Mouse (Mus musculus) heart, embryonic 10.5 days (tissue): Measurements from ENCODE around the gene Basp1. TPM values are rescaled to one million over a fixed set of nuclear protein-coding genes. Genes with fewer than 3 reads are reported as not detected.
A peak's percentile ranks its signal among the peaks of the same experiment; 100 is the strongest.
"Not testable (repeated sequence)": the region's sequence is repeated elsewhere in the genome, so short reads cannot be mapped to it uniquely, and the experiment has no call there.

ENCODE experiments used
- DNase-seq: peaks from one replicate; pipeline ENCODE4 v3.0.0-alpha.2; 2017; ENCODE audit warnings: low spot score
- H3K27ac ChIP-seq: fragments of 300-500 bp; sonication (generic); 2 replicates; pipeline ENCODE4 v1.5.1; 2016; ENCODE audit warnings: mild to moderate bottlenecking
- H3K27me3 ChIP-seq: fragments of 300-500 bp; sonication (generic); 2 replicates; pipeline ENCODE4 v1.6.1; 2016; ENCODE audit warnings: mild to moderate bottlenecking; ENCODE audit not compliant: poor library complexity, insufficient read depth, severe bottlenecking
- H3K36me3 ChIP-seq: fragments of 300-500 bp; sonication (generic); 2 replicates; pipeline ENCODE4 v1.6.1; 2016; ENCODE audit warnings: mild to moderate bottlenecking, moderate library complexity
- H3K4me1 ChIP-seq: fragments of 300-500 bp; sonication (generic); 2 replicates; pipeline ENCODE4 v1.6.1; 2016; ENCODE audit warnings: mild to moderate bottlenecking
- H3K4me3 ChIP-seq: fragments of 300-500 bp; sonication (generic); 2 replicates; pipeline ENCODE4 v1.5.1; 2016; ENCODE audit warnings: mild to moderate bottlenecking, moderate library complexity
- H3K9me3 ChIP-seq: fragments of 300-500 bp; sonication (generic); 2 replicates; pipeline ENCODE4 v1.6.1; 2016; ENCODE audit warnings: mild to moderate bottlenecking, moderate library complexity
- WGBS: fragments of 180-500 bp; shearing (Covaris S2); methylation state at CpG from one replicate; pipeline ENCODE4 v1.1.7; 2016; 5-methylcytosine and 5-hydroxymethylcytosine counted together
- polyA plus RNA-seq: library from polyadenylated mRNA; unstranded; fragments of >200 nt; fragmentation: Nextera tagmentation; extraction: Ambion mirVana; gene quantifications from 2 replicates; pipeline ENCODE4 v1.2.1, GENCODE M21; 2016

Basp1 gene
- 8.8 and 22.0 TPM in 2 replicates for polyA plus RNA-seq

DNA sequence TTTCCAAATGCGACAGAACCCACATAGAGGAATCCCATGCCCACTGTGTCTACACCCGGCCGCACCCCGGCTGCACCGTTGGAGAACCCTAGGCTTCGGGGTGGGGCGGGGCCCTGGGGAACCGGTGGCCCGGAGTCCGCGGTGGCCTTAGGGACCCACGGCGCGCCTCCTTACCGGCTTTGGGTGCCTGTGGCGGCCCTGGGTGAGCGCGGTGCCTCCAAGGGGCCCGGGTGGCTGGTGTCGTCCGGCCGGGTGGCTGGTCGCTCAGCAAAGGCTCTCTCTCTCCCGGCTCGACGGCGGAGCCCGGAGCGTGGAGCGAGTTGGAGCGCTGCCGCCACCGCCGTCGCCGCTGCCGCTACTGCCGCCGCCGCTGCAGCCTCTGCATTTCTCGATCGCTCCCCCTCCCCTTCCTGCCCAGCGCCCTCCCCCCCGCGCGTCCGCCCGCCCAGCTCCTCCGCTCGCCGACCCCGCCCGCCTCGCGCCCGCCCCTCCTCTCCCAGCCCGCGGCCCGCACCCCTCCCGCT, at the start of gene Basp1:
TSS of gene Basp1 (minus strand) at position 387 of the 524 bp plus-strand sequence.
- Histone ChIP-seq H3K9me3 (no peaks in the 10 kb centered on the region), H3K27me3 (no peaks in the 10 kb centered on the region), H3K27ac (peak within 1 kb of the TSS; percentile 92), H3K4me3 (peak within 1 kb of the TSS; percentile 84), H3K36me3 (no peaks in the 10 kb centered on the region), H3K4me1 (peaks cover 17% of the 10 kb centered on the region; the same call in 1 of the 2 replicates)
- WGBS, result under 1% methylated on average over 34 of the region's 60 CpGs
- peak; percentile 81 for DNase-seq

GRCm38 (mm10) chr15:25463076-25463475, 49.5 kb upstream of the Basp1 start:
- peak; percentile 61 for DNase-seq
- not testable (repeated sequence) for H3K27ac ChIP-seq, H3K4me1 ChIP-seq, H3K4me3 ChIP-seq, H3K27me3 ChIP-seq, H3K36me3 ChIP-seq, H3K9me3 ChIP-seq

DNA sequence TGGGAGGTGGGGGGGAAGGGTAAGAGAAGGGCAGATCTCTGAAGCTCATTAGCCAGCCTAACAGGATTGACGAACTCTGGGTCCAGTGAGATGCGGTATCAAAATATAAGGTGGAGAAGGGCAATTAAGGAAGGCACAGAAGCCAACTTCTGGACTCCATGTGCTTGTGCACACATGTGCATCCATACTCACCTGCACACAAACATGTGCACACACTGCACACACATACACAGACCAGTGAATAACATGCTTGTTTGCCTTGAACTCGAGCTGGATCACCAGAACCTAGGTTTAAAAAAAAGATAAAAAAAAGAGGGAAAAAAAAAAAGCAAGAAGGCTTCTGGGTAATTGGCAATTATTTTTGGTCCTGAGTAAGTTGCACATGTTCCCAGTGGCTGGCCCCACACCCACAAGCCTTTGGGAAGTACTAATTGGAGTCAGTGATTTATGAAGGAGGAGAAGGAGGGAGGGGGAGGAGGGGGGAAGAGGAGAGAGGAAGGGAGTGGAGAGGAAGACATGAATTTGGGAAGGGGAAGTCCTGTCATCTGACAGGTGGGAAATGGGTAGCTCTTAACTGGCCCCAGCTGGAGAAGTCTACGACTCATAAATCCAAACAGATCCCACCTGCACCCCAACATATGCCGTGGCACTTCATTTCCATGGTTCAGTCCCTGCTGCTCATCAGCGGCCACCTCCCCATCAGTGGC, 48.6 kb upstream of the Basp1 start:
- Histone ChIP-seq H3K27me3 (no peaks in the 10 kb centered on the region), H3K4me3 (no peak overlapping the region), H3K4me1 (peaks cover 5% of the 10 kb centered on the region; the same call in 1 of the 2 replicates), H3K36me3 (no peaks in the 10 kb centered on the region), H3K27ac (no peak overlapping the region), H3K9me3 (no peaks in the 10 kb centered on the region)
- WGBS, result 82% methylated on average over 6 of the region's 6 CpGs
- peak; percentile 39 for DNase-seq

DNA sequence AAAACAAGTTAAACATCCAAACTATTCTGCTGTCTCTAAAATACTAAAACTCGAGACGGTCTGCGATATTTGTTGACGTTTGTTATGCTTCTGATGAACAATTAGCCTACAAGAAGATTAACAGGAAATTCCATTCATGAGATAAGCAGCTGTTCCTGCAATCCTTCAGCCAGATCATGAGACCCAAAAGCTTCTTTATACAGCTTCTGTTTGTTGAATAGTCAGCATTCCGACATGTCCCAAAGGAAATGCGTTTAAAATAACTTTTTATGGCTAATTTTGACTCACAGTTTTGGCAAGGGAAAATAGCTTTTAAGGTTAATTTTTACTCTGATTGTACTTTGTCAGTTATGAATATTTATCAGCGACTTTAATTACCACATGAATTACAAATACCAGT, 46.3 kb upstream of the Basp1 start:
- H3K9me3 ChIP-seq, result no peaks in the 10 kb centered on the region
- no peaks in the 10 kb centered on the region for H3K36me3 ChIP-seq
- WGBS, result 34% methylated on average over 7 of the region's 7 CpGs
- H3K4me3 ChIP-seq, result no peak overlapping the region
- no peaks in the 10 kb centered on the region for H3K27me3 ChIP-seq
- no peak for DNase-seq
- 0 out of 2 replicates have a peak overlapping the region, but pooled peaks have one; percentile 22 for H3K27ac ChIP-seq
- H3K4me1 ChIP-seq, result peaks cover 5% of the 10 kb centered on the region; the same call in 1 of the 2 replicates

- DNase-seq, result peak; percentile 28
- WGBS, result 70% methylated on average over 2 of the region's 2 CpGs
- no peaks in the 10 kb centered on the region for H3K9me3 ChIP-seq
- no peak overlapping the region for H3K27ac ChIP-seq
- no peaks in the 10 kb centered on the region for H3K36me3 ChIP-seq
- no peaks in the 10 kb centered on the region for H3K27me3 ChIP-seq
- H3K4me1 ChIP-seq, result peaks cover 5% of the 10 kb centered on the region; the same call in 1 of the 2 replicates
- no peak overlapping the region for H3K4me3 ChIP-seq
These were observed 43.9 kb upstream of the Basp1 start for GRCm38 (mm10) chr15:25457421-25457820.

GRCm38 (mm10) chr15:25453538-25453937, 40.0 kb upstream of the Basp1 start:
- H3K27me3 ChIP-seq, result no peaks in the 10 kb centered on the region
- no peaks in the 10 kb centered on the region for H3K36me3 ChIP-seq
- H3K4me3 ChIP-seq, result no peak overlapping the region
- WGBS, result 81% methylated on average over 3 of the region's 3 CpGs
- no peak overlapping the region for H3K27ac ChIP-seq
- no peaks in the 10 kb centered on the region for H3K9me3 ChIP-seq
- peak; percentile 59 for DNase-seq
- no peaks in the 10 kb centered on the region for H3K4me1 ChIP-seq

- Histone ChIP-seq H3K4me3 (no peak overlapping the region), H3K27me3 (peaks cover 10% of the 10 kb centered on the region; the same call in 1 of the 2 replicates), H3K36me3 (no peaks in the 10 kb centered on the region), H3K27ac (no peak overlapping the region), H3K9me3 (no peaks in the 10 kb centered on the region), H3K4me1 (peaks cover 13% of the 10 kb centered on the region)
- WGBS, result 31% methylated on average over 1 of the region's 1 CpGs
- no peak for DNase-seq
These were observed 35.8 kb upstream of the Basp1 start for GRCm38 (mm10) chr15:25449348-25449747.

DNA sequence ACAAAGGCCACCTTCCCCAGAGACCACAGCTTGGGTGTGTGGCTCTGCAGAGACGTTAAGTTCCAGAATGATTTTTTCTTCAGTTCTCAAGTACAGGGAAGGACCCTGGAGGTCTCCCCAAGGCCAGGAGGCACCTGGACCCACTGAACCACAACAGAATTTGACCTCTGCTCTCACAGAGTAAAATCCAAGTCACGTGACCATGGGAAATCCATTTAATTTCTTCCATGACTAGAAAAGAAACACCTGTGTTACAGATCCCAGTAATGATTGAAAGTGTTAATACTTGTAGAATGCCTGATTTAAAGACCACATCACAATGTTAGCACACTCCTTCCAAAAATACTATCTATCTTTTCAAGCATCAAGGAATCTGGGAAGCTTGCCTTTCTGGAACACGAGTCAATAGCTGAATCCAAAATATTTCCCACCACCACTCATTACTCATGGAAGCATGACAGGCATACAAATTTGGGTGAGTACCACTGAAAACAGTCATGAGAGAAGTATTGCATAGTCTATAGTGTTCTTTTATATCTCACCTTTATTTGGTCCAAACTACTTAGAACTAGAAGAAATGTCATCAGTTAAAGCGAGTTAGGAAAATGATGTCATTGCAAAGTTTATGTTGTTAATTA, 35.3 kb upstream of the Basp1 start:
- Histone ChIP-seq H3K4me1 (peaks cover 16% of the 10 kb centered on the region), H3K27ac (no peak overlapping the region), H3K27me3 (peaks cover 13% of the 10 kb centered on the region; the same call in 1 of the 2 replicates), H3K4me3 (no peak overlapping the region), H3K9me3 (no peaks in the 10 kb centered on the region), H3K36me3 (no peaks in the 10 kb centered on the region)
- 77% methylated on average over 4 of the region's 4 CpGs for WGBS
- no peak for DNase-seq

DNA sequence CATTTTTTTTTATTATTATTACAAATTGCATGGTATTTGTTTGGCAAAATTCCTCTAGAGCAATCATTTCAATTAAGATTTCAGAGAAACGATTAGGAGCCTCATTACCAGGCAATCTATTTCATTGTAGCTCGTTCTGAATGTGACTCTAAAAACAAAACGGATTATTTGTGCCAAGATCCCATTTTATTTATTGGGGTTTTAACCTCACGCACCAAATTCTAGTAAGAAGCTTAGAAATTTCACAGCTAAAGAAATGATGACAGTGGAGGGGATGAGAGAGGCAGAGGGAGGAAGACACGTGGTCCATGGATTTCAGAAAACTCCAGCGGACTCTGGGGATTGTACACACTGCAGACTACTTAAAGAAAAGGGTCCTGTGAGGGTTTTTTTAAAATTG, 33.6 kb upstream of the Basp1 start:
- Histone ChIP-seq H3K27me3 (peaks cover 22% of the 10 kb centered on the region; the same call in 1 of the 2 replicates), H3K9me3 (no peaks in the 10 kb centered on the region), H3K36me3 (no peaks in the 10 kb centered on the region), H3K4me3 (no peak overlapping the region), H3K4me1 (peaks cover 16% of the 10 kb centered on the region), H3K27ac (no peak overlapping the region)
- DNase-seq, result no peak
- WGBS, result 81% methylated on average over 6 of the region's 6 CpGs

DNA sequence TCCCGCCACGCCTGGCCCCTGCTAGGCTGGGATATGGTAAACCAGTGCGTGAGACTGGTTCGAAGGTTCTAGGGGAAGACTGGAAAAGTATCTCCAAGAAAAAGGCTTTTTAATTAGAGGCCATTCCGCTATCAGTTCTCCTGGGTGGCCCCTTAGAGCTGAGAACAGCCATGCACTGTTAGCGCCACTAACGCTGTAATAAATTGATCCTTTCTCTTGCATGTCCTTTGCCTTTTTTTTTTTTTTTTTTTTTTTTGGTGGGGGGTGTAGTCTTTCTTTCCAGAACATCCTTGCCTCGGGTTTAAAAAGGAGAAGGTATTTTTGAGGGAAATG, 32.6 kb upstream of the Basp1 start:
- 25% methylated on average over 8 of the region's 8 CpGs for WGBS

GRCm38 (mm10) chr15:25445361-25446154, 32.0 kb upstream of the Basp1 start:
- H3K36me3 ChIP-seq, result no peaks in the 10 kb centered on the region
- H3K4me1 ChIP-seq, result peaks cover 16% of the 10 kb centered on the region
- H3K9me3 ChIP-seq, result no peaks in the 10 kb centered on the region
- DNase-seq, result peak; percentile 73
- peak overlapping the region; percentile 60 for H3K27ac ChIP-seq
- H3K27me3 ChIP-seq, result peaks cover 28% of the 10 kb centered on the region; the same call in 1 of the 2 replicates
- 8% methylated on average over 17 of the region's 17 CpGs for WGBS
- H3K4me3 ChIP-seq, result peak overlapping the region; percentile 42

More for the DNA sequence above, 32.6 kb upstream of the Basp1 start:
- Histone ChIP-seq H3K27ac (peak overlapping the region; percentile 60; the same call in 1 of the 2 replicates), H3K9me3 (no peaks in the 10 kb centered on the region), H3K27me3 (peaks cover 28% of the 10 kb centered on the region; the same call in 1 of the 2 replicates), H3K4me1 (peaks cover 16% of the 10 kb centered on the region), H3K4me3 (peak overlapping the region; percentile 42), H3K36me3 (no peaks in the 10 kb centered on the region)
- no peak for DNase-seq

GRCm38 (mm10) chr15:25444208-25444607, 30.6 kb upstream of the Basp1 start:
- Histone ChIP-seq H3K27ac (no peak overlapping the region), H3K36me3 (no peaks in the 10 kb centered on the region), H3K4me3 (no peak overlapping the region), H3K4me1 (peaks cover 16% of the 10 kb centered on the region), H3K27me3 (peaks cover 36% of the 10 kb centered on the region; the same call in 1 of the 2 replicates), H3K9me3 (no peaks in the 10 kb centered on the region)
- WGBS, result 48% methylated on average over 10 of the region's 10 CpGs
- peak; percentile 42 for DNase-seq
